Mouse (Mus musculus) liver, embryonic 14.5 days (tissue): ENCODE measurements at regions not wholly inside any gene's neighbourhood (a gene's known extent, or its start where the extent isn't known, plus 50 kb on each side); places are given as distances from the start of the nearest gene placed in this dataset.

Experiments
- ATAC-seq: fragments of 200-750 bp; cut with Nextera tagmentation; 2 replicates; pipeline ENCODE4 v1.8.0; 2017; ENCODE audit warnings: moderate number of reproducible peaks, mild to moderate bottlenecking, moderate library complexity; ENCODE audit not compliant: insufficient read depth
- DNase-seq, 3 experiments: peaks; one replicate each; pipeline ENCODE4 v3.0.0-alpha.2; 2012 to 2013; ENCODE audit warnings: low read depth in 3 of 3, low spot score in 3 of 3
- H3K27ac ChIP-seq: fragments of 300-500 bp; sonication (generic); 2 replicates; pipeline ENCODE4 v1.5.1; 2014; ENCODE audit warnings: moderate library complexity, mild to moderate bottlenecking, control low read depth, inconsistent platforms
- H3K27me3 ChIP-seq: fragments of 300-500 bp; sonication (generic); 2 replicates; pipeline ENCODE4 v1.6.1; 2014; ENCODE audit warnings: mild to moderate bottlenecking, low read length, moderate library complexity; ENCODE audit not compliant: control insufficient read depth, insufficient read depth
- H3K36me3 ChIP-seq: fragments of 300-500 bp; sonication (generic); replicated peaks from 2 replicates; pipeline ENCODE4 v1.6.1; 2014; ENCODE audit warnings: low read depth; ENCODE audit not compliant: control insufficient read depth, insufficient read depth
- H3K4me1 ChIP-seq, 2 experiments: fragments of 200-500 bp in 1 of 2; fragments of 300-500 bp in 1 of 2; sonication (generic) in 1 of 2; replicated peaks; 2 replicates each; pipeline ENCODE4 v1.6.1; 2012 to 2014; ENCODE audit warnings: antibody characterized with exemption in 1 of 2, inconsistent platforms in 1 of 2, low read length in 1 of 2; ENCODE audit not compliant: control insufficient read depth in 2 of 2, insufficient read depth in 2 of 2
- H3K4me2 ChIP-seq: fragments of 300-500 bp; sonication (generic); 2 replicates; pipeline ENCODE4 v1.6.1; 2014; ENCODE audit warnings: low read depth, mild to moderate bottlenecking, control low read depth, moderate library complexity
- H3K4me3 ChIP-seq, 2 experiments: fragments of 200-500 bp in 1 of 2; fragments of 300-500 bp in 1 of 2; sonication (generic) in 1 of 2; 2 replicates each; pipeline ENCODE4 v1.5.1; 2012 to 2014; ENCODE audit warnings: low read depth in 2 of 2, low read length in 2 of 2, mild to moderate bottlenecking in 2 of 2, control low read depth in 1 of 2, inconsistent platforms in 1 of 2, moderate library complexity in 1 of 2; ENCODE audit not compliant: insufficient read depth in 1 of 2
- H3K9ac ChIP-seq: fragments of 300-500 bp; sonication (generic); replicated peaks from 2 replicates; pipeline ENCODE4 v1.6.1; 2014; ENCODE audit warnings: mild to moderate bottlenecking, control low read depth, moderate library complexity
- H3K9me3 ChIP-seq: fragments of 300-500 bp; sonication (generic); 2 replicates; pipeline ENCODE4 v1.6.1; 2016; ENCODE audit warnings: low read length, mixed read lengths; ENCODE audit not compliant: control insufficient read depth
- CTCF ChIP-seq: IDR thresholded peaks from 2 replicates; pipeline ENCODE4 v1.5.1; 2016; ENCODE audit warnings: antibody characterized with exemption, low read depth, control low read depth
- EP300 ChIP-seq: IDR thresholded peaks from 2 replicates; pipeline ENCODE4 v1.6.1; 2016; ENCODE audit warnings: antibody characterized with exemption, low read depth
- WGBS: fragments of 180-500 bp; shearing (Covaris S2); extraction: QIAGEN DNeasy Blood & Tissue Kit; methylation state at CpG from one replicate; pipeline ENCODE4 v1.1.7; 2014; ENCODE audit not compliant: insufficient replicate concordance; 5-methylcytosine and 5-hydroxymethylcytosine counted together

DNA sequence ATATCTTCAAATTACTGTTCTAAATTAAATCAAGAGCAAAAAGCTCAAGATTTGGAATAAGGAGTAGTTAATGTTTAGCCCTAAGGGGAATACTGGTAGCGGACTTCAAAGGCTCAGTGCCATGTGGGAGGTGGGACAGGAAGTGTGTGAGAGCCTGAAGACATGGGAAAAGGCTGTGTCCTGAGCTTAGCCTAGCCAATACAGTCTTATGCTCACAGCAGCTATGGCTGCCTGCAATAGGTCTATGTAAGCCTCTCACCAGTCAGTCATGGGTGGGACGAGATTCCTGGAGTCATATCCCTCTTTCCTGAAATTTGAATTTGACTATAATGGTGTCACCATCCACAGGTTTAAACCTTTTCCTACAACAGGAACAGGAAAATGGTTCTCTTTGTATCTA is 173.7 kb downstream of the Spry2 start:
- Histone ChIP-seq H3K27ac (no peak overlapping the region), H3K4me1 (no peaks in the 10 kb centered on the region), H3K9ac (no peak overlapping the region), H3K36me3 (no peaks in the 10 kb centered on the region), H3K4me3 (no peak overlapping the region), H3K9me3 (no peaks in the 10 kb centered on the region), H3K27me3 (no peaks in the 10 kb centered on the region), H3K4me2 (no peak overlapping the region)
- no peak for TF ChIP-seq EP300
- no peak for TF ChIP-seq CTCF
- no peak for ATAC-seq
- DNase-seq: no peak
- 55% methylated on average over 2 of the region's 2 CpGs for WGBS

DNA sequence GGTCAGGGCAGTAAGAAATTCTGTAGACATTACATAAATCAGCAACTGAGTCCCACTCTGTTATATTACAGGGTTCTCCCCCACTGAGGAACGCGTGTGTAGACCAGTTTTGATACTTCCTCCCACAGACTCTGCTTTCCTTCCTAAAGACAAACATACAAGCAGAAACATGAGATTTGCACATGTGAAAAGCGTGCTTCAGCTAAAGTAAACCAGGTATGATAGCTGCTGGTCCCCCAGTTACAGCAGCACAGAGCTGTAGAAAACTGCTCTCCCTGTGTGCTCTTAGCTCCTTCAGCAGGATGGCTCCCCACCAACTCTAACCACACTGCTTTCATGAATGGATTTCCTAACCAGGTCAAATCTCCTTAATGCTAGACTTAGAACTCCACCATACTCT is 175.0 kb downstream of the Spry2 start:
- DNase-seq (no peak), ATAC-seq (no peak)
- H3K36me3 ChIP-seq: no peaks in the 10 kb centered on the region
- WGBS: 37% methylated on average over 3 of the region's 3 CpGs
- no peak overlapping the region for H3K9ac ChIP-seq
- H3K4me2 ChIP-seq: no peak overlapping the region
- no peaks in the 10 kb centered on the region for H3K27me3 ChIP-seq
- H3K27ac ChIP-seq: no peak overlapping the region
- TF ChIP-seq CTCF (no peak), EP300 (no peak)
- no peak overlapping the region for H3K4me3 ChIP-seq
- H3K4me1 ChIP-seq: no peaks in the 10 kb centered on the region
- no peaks in the 10 kb centered on the region for H3K9me3 ChIP-seq

DNA sequence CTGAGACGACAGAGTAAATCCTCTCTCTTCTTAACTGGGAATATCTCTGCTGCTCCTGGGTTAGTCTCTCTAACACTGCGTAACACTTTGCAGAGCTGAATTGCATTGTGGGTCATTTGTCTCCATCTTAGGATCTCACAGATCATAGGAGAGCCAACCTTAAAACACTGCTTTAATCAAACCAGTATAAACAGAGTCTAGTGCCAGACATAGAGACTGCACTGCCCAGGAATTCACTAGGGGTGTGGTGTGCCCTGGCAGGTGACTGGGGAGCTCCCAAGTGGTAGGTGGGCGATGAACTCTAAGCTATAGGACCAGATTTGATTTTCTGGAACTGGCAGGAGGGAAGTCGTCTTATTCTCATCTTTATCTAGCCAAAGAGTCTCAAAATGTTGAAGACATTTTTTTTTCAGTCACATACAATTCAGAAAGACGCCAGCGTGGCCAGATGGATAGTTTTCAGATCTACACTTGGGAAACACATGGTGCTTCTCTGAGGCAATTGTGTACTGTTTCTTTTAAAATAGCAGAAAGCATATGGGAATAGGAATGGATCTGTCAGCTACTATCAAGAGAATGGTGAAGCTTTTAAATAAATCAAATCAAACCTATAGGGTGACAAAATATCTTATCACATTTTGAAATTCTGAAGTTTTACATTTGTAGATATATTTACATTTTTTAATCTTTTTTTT is 175.7 kb downstream of the Spry2 start:
- Histone ChIP-seq H3K36me3 (no peaks in the 10 kb centered on the region), H3K27ac (no peak overlapping the region), H3K4me2 (no peak overlapping the region), H3K9me3 (no peaks in the 10 kb centered on the region), H3K9ac (no peak overlapping the region), H3K4me3 (no peak overlapping the region), H3K27me3 (no peaks in the 10 kb centered on the region), H3K4me1 (no peaks in the 10 kb centered on the region)
- no peak for ATAC-seq
- WGBS: 61% methylated on average over 6 of the region's 6 CpGs
- no peak for TF ChIP-seq CTCF
- TF ChIP-seq EP300: no peak
- DNase-seq: no peak

DNA sequence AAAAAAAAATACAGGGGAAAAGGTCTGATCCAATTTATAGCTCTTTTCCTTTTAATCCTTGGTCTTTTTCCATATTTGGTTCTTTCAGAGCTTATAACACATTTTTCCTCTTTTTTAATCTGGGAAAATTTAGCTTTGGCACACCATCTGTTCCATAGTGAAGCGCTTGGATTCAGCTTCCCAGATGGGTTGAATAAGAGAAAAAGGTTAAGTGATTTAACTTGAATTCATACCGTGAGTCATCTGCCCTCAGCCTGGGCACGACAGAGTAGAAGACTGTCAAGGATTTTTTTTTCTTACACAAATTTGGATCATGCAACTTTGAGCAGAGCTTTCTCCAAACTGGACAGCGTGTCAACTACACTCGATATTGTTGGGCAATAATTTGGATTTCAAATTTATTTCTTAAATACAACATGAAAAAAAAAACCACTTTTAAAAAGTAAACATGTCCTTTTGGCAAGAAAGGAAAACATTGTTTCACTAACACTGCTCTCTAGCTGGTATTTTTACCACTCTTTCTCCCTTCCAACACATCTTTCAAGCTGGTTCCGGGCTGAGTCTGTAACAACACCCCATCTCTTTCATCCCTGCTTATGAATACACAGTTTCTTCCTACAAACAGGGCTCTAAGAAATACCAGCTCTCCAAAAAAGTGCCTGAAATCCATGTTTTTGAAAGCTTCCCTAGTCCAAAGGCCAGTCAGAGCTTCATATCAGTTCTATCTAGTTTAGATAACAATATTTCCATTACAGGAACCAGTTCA is 177.8 kb downstream of the Spry2 start:
- TF ChIP-seq CTCF (no peak), EP300 (no peak)
- WGBS: 69% methylated on average over 6 of the region's 6 CpGs
- H3K4me3 ChIP-seq: no peak overlapping the region
- H3K36me3 ChIP-seq: no peaks in the 10 kb centered on the region
- no peaks in the 10 kb centered on the region for H3K27me3 ChIP-seq
- no peak overlapping the region for H3K27ac ChIP-seq
- no peak overlapping the region for H3K4me2 ChIP-seq
- no peak overlapping the region for H3K9ac ChIP-seq
- H3K9me3 ChIP-seq: no peaks in the 10 kb centered on the region
- DNase-seq (no peak), ATAC-seq (no peak)
- no peaks in the 10 kb centered on the region for H3K4me1 ChIP-seq

DNA sequence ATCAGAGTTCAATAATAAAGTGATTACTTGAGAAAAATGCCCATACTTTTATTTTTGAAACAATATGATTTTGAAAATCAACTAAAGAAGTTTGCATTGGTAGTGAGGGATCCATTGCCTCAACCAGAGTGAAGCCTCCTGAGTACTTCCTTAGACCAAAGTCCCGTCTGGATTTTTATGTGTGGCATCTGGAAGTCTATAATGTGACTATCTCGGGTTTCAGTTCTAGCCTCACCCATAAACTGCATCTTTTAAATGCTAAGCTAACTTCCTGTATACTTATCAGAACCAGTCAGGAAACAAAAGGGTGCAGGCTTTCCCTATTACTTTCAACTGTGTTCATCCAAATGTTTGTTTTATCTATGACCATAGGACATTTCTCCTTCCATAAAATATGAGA is 178.8 kb downstream of the Spry2 start:
- Histone ChIP-seq H3K9ac (no peak overlapping the region), H3K9me3 (no peaks in the 10 kb centered on the region)
- WGBS: 16% methylated on average over 2 of the region's 2 CpGs

More for the DNA sequence above, 178.8 kb downstream of the Spry2 start:
- H3K4me2 ChIP-seq: no peak overlapping the region
- no peak overlapping the region for H3K27ac ChIP-seq
- no peaks in the 10 kb centered on the region for H3K27me3 ChIP-seq
- H3K4me3 ChIP-seq: no peak overlapping the region
- DNase-seq (no peak), ATAC-seq (no peak)
- TF ChIP-seq EP300 (no peak), CTCF (no peak)
- no peaks in the 10 kb centered on the region for H3K4me1 ChIP-seq
- H3K36me3 ChIP-seq: no peaks in the 10 kb centered on the region
